Mouse (Mus musculus) olfactory bulb, adult 2 months (tissue): ENCODE data around the gene Arhgef19.

Experiments
- CTCF ChIP-seq: fragments of 200-500 bp; IDR thresholded peaks from 2 replicates; pipeline ENCODE4 v1.5.1; 2012; ENCODE audit warnings: low read depth, mild to moderate bottlenecking, low read length, moderate library complexity; ENCODE audit not compliant: insufficient read depth
- POLR2A ChIP-seq: fragments of 200-500 bp; IDR thresholded peaks from 2 replicates; pipeline ENCODE4 v1.6.1; 2012; ENCODE audit warnings: mild to moderate bottlenecking, low read depth, low read length, moderate library complexity; ENCODE audit not compliant: insufficient read depth

GRCm38 (mm10) chr4:141272878-141273277 is 33.6 kb downstream of the Arhgef19 start:
- TF ChIP-seq CTCF (no peak), POLR2A (no peak)
